Mouse (Mus musculus) heart, embryonic 11.5 days (tissue): ENCODE results near the gene Iqcb1. TPM values are rescaled to one million over a fixed set of nuclear protein-coding genes. Genes with fewer than 3 reads are reported as not detected.
"Not testable (repeated sequence)": the region's sequence is repeated elsewhere in the genome, so short reads cannot be mapped to it uniquely, and the experiment has no call there.

ENCODE experiments used
- ATAC-seq: fragments of 200-750 bp; cut with Nextera tagmentation; replicated peaks from 2 replicates; pipeline ENCODE4 v1.8.0; 2017; ENCODE audit warnings: moderate library complexity; ENCODE audit not compliant: insufficient number of reproducible peaks, low FRiP score, low TSS enrichment
- H3K27ac ChIP-seq: fragments of 300-500 bp; sonication (generic); 2 replicates; pipeline ENCODE4 v1.5.1; 2014; ENCODE audit warnings: mild to moderate bottlenecking, low read depth, low read length
- H3K27me3 ChIP-seq: fragments of 300-500 bp; sonication (generic); 2 replicates; pipeline ENCODE4 v1.6.1; 2014; ENCODE audit warnings: mild to moderate bottlenecking, low read length, mixed read lengths; ENCODE audit not compliant: control insufficient read depth, insufficient read depth
- H3K36me3 ChIP-seq: fragments of 300-500 bp; sonication (generic); 2 replicates; pipeline ENCODE4 v1.6.1; 2014; ENCODE audit warnings: mild to moderate bottlenecking, low read length, moderate library complexity, mixed read lengths; ENCODE audit not compliant: control insufficient read depth, insufficient read depth
- H3K4me1 ChIP-seq: fragments of 300-500 bp; sonication (generic); 2 replicates; pipeline ENCODE4 v1.6.1; 2014; ENCODE audit warnings: low read length; ENCODE audit not compliant: control insufficient read depth, insufficient read depth
- H3K4me2 ChIP-seq: fragments of 300-500 bp; sonication (generic); 2 replicates; pipeline ENCODE4 v1.6.1; 2014; ENCODE audit warnings: mild to moderate bottlenecking, moderate library complexity
- H3K4me3 ChIP-seq: fragments of 300-500 bp; sonication (generic); 2 replicates; pipeline ENCODE4 v1.5.1; 2014; ENCODE audit warnings: low read depth, low read length
- H3K9ac ChIP-seq: fragments of 300-500 bp; sonication (generic); 2 replicates; pipeline ENCODE4 v1.6.1; 2014; ENCODE audit warnings: mild to moderate bottlenecking, low read depth, low read length, moderate library complexity
- H3K9me3 ChIP-seq: fragments of 300-500 bp; sonication (generic); replicated peaks from 2 replicates; pipeline ENCODE4 v1.6.1; 2016; ENCODE audit warnings: low read length; ENCODE audit not compliant: control insufficient read depth
- WGBS: fragments of 180-500 bp; shearing (Covaris S2); extraction: QIAGEN DNeasy Blood & Tissue Kit; methylation state at CpG from one replicate; pipeline ENCODE4 v1.1.7; 2014; ENCODE audit not compliant: insufficient replicate concordance; 5-methylcytosine and 5-hydroxymethylcytosine counted together
- polyA plus RNA-seq: library from polyadenylated mRNA; unstranded; fragments of >200 nt; fragmentation: Nextera tagmentation; extraction: Ambion mirVana; gene quantifications from 2 replicates; pipeline ENCODE4 v1.2.1, GENCODE M21; 2014

Gene Iqcb1
- polyA plus RNA-seq, 1 experiment from 2014 or later, result 40.1 TPM

GRCm38 (mm10) chr16:36846894-36847293 is 18.7 kb downstream of the Iqcb1 start:
- not testable (repeated sequence) for H3K4me3 ChIP-seq, H3K4me2 ChIP-seq, H3K9me3 ChIP-seq, H3K9ac ChIP-seq, H3K36me3 ChIP-seq, H3K27ac ChIP-seq, ATAC-seq, H3K4me1 ChIP-seq, H3K27me3 ChIP-seq
- 84% methylated on average over 1 of the region's 1 CpGs for WGBS

GRCm38 (mm10) chr16:36851202-36851601 is 23.0 kb downstream of the Iqcb1 start:
- 91% methylated on average over 3 of the region's 3 CpGs for WGBS
- Histone ChIP-seq H3K4me3 (no peak overlapping the region), H3K36me3 (0 out of 2 replicates have a peak, but pooled peaks cover 2% of the 10 kb centered on the region)

GRCm38 (mm10) chr16:36863585-36863984 is 35.4 kb downstream of the Iqcb1 start:
- Histone ChIP-seq H3K27ac (no peak overlapping the region), H3K27me3 (no peaks in the 10 kb centered on the region), H3K4me1 (no peaks in the 10 kb centered on the region), H3K4me2 (no peak overlapping the region), H3K9ac (no peak overlapping the region), H3K4me3 (no peak overlapping the region), H3K36me3 (no peaks in the 10 kb centered on the region; the same call in 1 of the 2 replicates), H3K9me3 (no peaks in the 10 kb centered on the region)
- no peak for ATAC-seq
- WGBS, result 78% methylated on average over 3 of the region's 3 CpGs

More at GRCm38 (mm10) chr16:36851202-36851601, 23.0 kb downstream of the Iqcb1 start:
- H3K4me2 ChIP-seq, result no peak overlapping the region
- no peak overlapping the region for H3K9ac ChIP-seq
- ATAC-seq, result no peak
- no peak overlapping the region for H3K27ac ChIP-seq
- H3K27me3 ChIP-seq, result no peaks in the 10 kb centered on the region
- H3K9me3 ChIP-seq, result no peaks in the 10 kb centered on the region
- H3K4me1 ChIP-seq, result no peaks in the 10 kb centered on the region

- H3K4me3 ChIP-seq, result no peak overlapping the region
- H3K4me2 ChIP-seq, result no peak overlapping the region
- no peak overlapping the region for H3K9ac ChIP-seq
- peaks cover 9% of the 10 kb centered on the region for H3K36me3 ChIP-seq
- H3K27ac ChIP-seq, result no peak overlapping the region
- WGBS, result 84% methylated on average over 2 of the region's 2 CpGs
- no peak for ATAC-seq
- no peaks in the 10 kb centered on the region for H3K27me3 ChIP-seq
- H3K9me3 ChIP-seq, result no peaks in the 10 kb centered on the region
- H3K4me1 ChIP-seq, result peaks cover 3% of the 10 kb centered on the region; the same call in 1 of the 2 replicates
Measured at GRCm38 (mm10) chr16:36869442-36869841, 41.3 kb downstream of the Iqcb1 start.

- H3K36me3 ChIP-seq, result peaks cover 7% of the 10 kb centered on the region
- peak; percentile 100 for ATAC-seq
- peak within 1 kb of the TSS; percentile 87 for H3K4me3 ChIP-seq
- peak within 1 kb of the TSS; percentile 84 for H3K27ac ChIP-seq
- H3K9me3 ChIP-seq, result no peaks in the 10 kb centered on the region
- H3K4me1 ChIP-seq, result peaks cover 13% of the 10 kb centered on the region; the same call in 1 of the 2 replicates
- peak within 1 kb of the TSS; percentile 86 for H3K9ac ChIP-seq
- under 1% methylated on average over 43 of the region's 43 CpGs for WGBS
- no peaks in the 10 kb centered on the region for H3K27me3 ChIP-seq
- peak within 1 kb of the TSS; percentile 73 for H3K4me2 ChIP-seq
Measured at GRCm38 (mm10) chr16:36874583-36875275, 46.5 kb downstream of the Iqcb1 start, which contains the start of the genes Eaf2 and Golgb1. TSS of gene Eaf2 (minus strand) at chr16:36875003. TSS of gene Golgb1 (plus strand) at chr16:36875140.

- Histone ChIP-seq H3K9me3 (no peaks in the 10 kb centered on the region), H3K4me2 (peak overlapping the region; percentile 73), H3K27ac (peak overlapping the region; percentile 84), H3K36me3 (peaks cover 7% of the 10 kb centered on the region), H3K4me3 (peak overlapping the region; percentile 87), H3K9ac (peak overlapping the region; percentile 86), H3K27me3 (no peaks in the 10 kb centered on the region), H3K4me1 (peaks cover 13% of the 10 kb centered on the region; the same call in 1 of the 2 replicates)
- WGBS, result under 1% methylated on average over 39 of the region's 48 CpGs
- ATAC-seq, result peak; percentile 76
Measured at GRCm38 (mm10) chr16:36875276-36875851, 47.2 kb downstream of the Iqcb1 start.

- ATAC-seq, result no peak
- Histone ChIP-seq H3K36me3 (peaks cover 1% of the 10 kb centered on the region), H3K4me2 (no peak overlapping the region), H3K9ac (no peak overlapping the region), H3K4me1 (peaks cover 13% of the 10 kb centered on the region; the same call in 1 of the 2 replicates), H3K4me3 (no peak overlapping the region), H3K27ac (no peak overlapping the region), H3K27me3 (no peaks in the 10 kb centered on the region), H3K9me3 (no peaks in the 10 kb centered on the region)
- 83% methylated on average over 5 of the region's 5 CpGs for WGBS
Measured at GRCm38 (mm10) chr16:36877316-36877715, 49.1 kb downstream of the Iqcb1 start.

GRCm38 (mm10) chr16:36882737-36883343 is 54.7 kb downstream of the Iqcb1 start:
- WGBS, result 77% methylated on average over 5 of the region's 5 CpGs

More at GRCm38 (mm10) chr16:36882737-36883343, 54.7 kb downstream of the Iqcb1 start:
- Histone ChIP-seq H3K4me1 (peaks cover 7% of the 10 kb centered on the region; the same call in 1 of the 2 replicates), H3K9me3 (no peaks in the 10 kb centered on the region), H3K9ac (no peak overlapping the region), H3K4me2 (no peak overlapping the region), H3K27ac (no peak overlapping the region), H3K36me3 (no peaks in the 10 kb centered on the region), H3K27me3 (no peaks in the 10 kb centered on the region), H3K4me3 (no peak overlapping the region)
- no peak for ATAC-seq
